Mouse (Mus musculus): Measurements from ENCODE around the gene Tmem120a. TPM values are rescaled to one million over a fixed set of nuclear protein-coding genes. Genes with fewer than 3 reads are reported as not detected.
A peak's percentile ranks its signal among the peaks of the same experiment; 100 is the strongest.

Gene Tmem120a
- polyA plus RNA-seq, 1 experiment from 2014 or later: 62.5 TPM

GRCm38 (mm10) chr5:135728361-135728760 is 15.9 kb downstream of the Tmem120a start:
- Histone ChIP-seq H3K27me3 (ENCODE audit: low read depth, poor library complexity, severe bottlenecking) (no peaks in the 10 kb centered on the region), H3K9me3 (replicated peaks) (no peaks in the 10 kb centered on the region), H3K36me3 (peaks cover 68% of the 10 kb centered on the region), H3K4me3 (no peak overlapping the region), H3K27ac (0 out of 2 replicates have a peak overlapping the region, but pooled peaks have one; percentile 20), H3K4me1 (peaks cover 49% of the 10 kb centered on the region)
- DNase-seq (ENCODE audit: low spot score): no peak
- 95% methylated on average over 13 of the region's 13 CpGs for WGBS

- Histone ChIP-seq H3K4me1 (peaks cover 54% of the 10 kb centered on the region), H3K4me3 (no peak overlapping the region), H3K36me3 (peaks cover 63% of the 10 kb centered on the region), H3K27me3 (ENCODE audit: low read depth, poor library complexity, severe bottlenecking) (no peaks in the 10 kb centered on the region), H3K9me3 (replicated peaks) (no peaks in the 10 kb centered on the region), H3K27ac (peak overlapping the region; percentile 94; the same call in 1 of the 2 replicates)
- DNase-seq (ENCODE audit: low spot score): no peak
- 93% methylated on average over 9 of the region's 9 CpGs for WGBS
These were observed 16.4 kb downstream of the Tmem120a start for GRCm38 (mm10) chr5:135727871-135728270.

- DNase-seq (ENCODE audit: low spot score): no peak
- H3K9me3 ChIP-seq (replicated peaks): no peaks in the 10 kb centered on the region
- 79% methylated on average over 2 of the region's 2 CpGs for WGBS
- peaks cover 64% of the 10 kb centered on the region for H3K4me1 ChIP-seq
- H3K36me3 ChIP-seq: peaks cover 55% of the 10 kb centered on the region
- H3K4me3 ChIP-seq: peak overlapping the region; percentile 55
- no peaks in the 10 kb centered on the region for H3K27me3 ChIP-seq (ENCODE audit: low read depth, poor library complexity, severe bottlenecking)
- H3K27ac ChIP-seq: peak overlapping the region; percentile 94
These were observed 17.5 kb downstream of the Tmem120a start for GRCm38 (mm10) chr5:135726641-135727346.

- Histone ChIP-seq H3K27ac (peak overlapping the region; percentile 94), H3K36me3 (peaks cover 49% of the 10 kb centered on the region), H3K4me3 (peak overlapping the region; percentile 55), H3K27me3 (ENCODE audit: low read depth, poor library complexity, severe bottlenecking) (no peaks in the 10 kb centered on the region), H3K4me1 (peaks cover 64% of the 10 kb centered on the region), H3K9me3 (replicated peaks) (no peaks in the 10 kb centered on the region)
- DNase-seq (ENCODE audit: low spot score): no peak
- 24% methylated on average over 6 of the region's 6 CpGs for WGBS
These were observed 18.3 kb downstream of the Tmem120a start for GRCm38 (mm10) chr5:135725991-135726390.

GRCm38 (mm10) chr5:135725391-135725841 is 18.8 kb downstream of the Tmem120a start:
- Histone ChIP-seq H3K27ac (peak overlapping the region; percentile 94), H3K27me3 (ENCODE audit: low read depth, poor library complexity, severe bottlenecking) (no peaks in the 10 kb centered on the region), H3K36me3 (peaks cover 46% of the 10 kb centered on the region), H3K4me3 (peak overlapping the region; percentile 55), H3K9me3 (replicated peaks) (no peaks in the 10 kb centered on the region), H3K4me1 (peaks cover 65% of the 10 kb centered on the region)
- DNase-seq (ENCODE audit: low spot score): peak; percentile 82
- 2% methylated on average over 8 of the region's 8 CpGs for WGBS

- Histone ChIP-seq H3K36me3 (peaks cover 46% of the 10 kb centered on the region), H3K4me3 (peak overlapping the region; percentile 55), H3K9me3 (replicated peaks) (no peaks in the 10 kb centered on the region), H3K27me3 (ENCODE audit: low read depth, poor library complexity, severe bottlenecking) (no peaks in the 10 kb centered on the region), H3K27ac (peak overlapping the region; percentile 94), H3K4me1 (peaks cover 67% of the 10 kb centered on the region)
- WGBS: 3% methylated on average over 9 of the region's 9 CpGs
- peak; percentile 84 for DNase-seq (ENCODE audit: low spot score)
These were observed 19.5 kb downstream of the Tmem120a start for GRCm38 (mm10) chr5:135724536-135725322.

- no peak overlapping the region for H3K4me3 ChIP-seq
- H3K9me3 ChIP-seq (replicated peaks): no peaks in the 10 kb centered on the region
- WGBS: 60% methylated on average over 3 of the region's 3 CpGs
- H3K27ac ChIP-seq: peak overlapping the region; percentile 94
- H3K36me3 ChIP-seq: peaks cover 44% of the 10 kb centered on the region
- peaks cover 66% of the 10 kb centered on the region for H3K4me1 ChIP-seq
- no peak for DNase-seq (ENCODE audit: low spot score)
- H3K27me3 ChIP-seq (ENCODE audit: low read depth, poor library complexity, severe bottlenecking): no peaks in the 10 kb centered on the region
These were observed 21.0 kb downstream of the Tmem120a start for GRCm38 (mm10) chr5:135723165-135723751.

GRCm38 (mm10) chr5:135722121-135722520 is 22.1 kb downstream of the Tmem120a start:
- WGBS: 93% methylated on average over 11 of the region's 11 CpGs
- Histone ChIP-seq H3K36me3 (peaks cover 45% of the 10 kb centered on the region), H3K27ac (no peak overlapping the region; the same call in 1 of the 2 replicates), H3K4me3 (no peak overlapping the region), H3K4me1 (peaks cover 55% of the 10 kb centered on the region), H3K27me3 (ENCODE audit: low read depth, poor library complexity, severe bottlenecking) (no peaks in the 10 kb centered on the region), H3K9me3 (replicated peaks) (no peaks in the 10 kb centered on the region)
- no peak for DNase-seq (ENCODE audit: low spot score)

- no peak overlapping the region for H3K4me3 ChIP-seq
- WGBS: 90% methylated on average over 8 of the region's 8 CpGs
- no peak for DNase-seq (ENCODE audit: low spot score)
- H3K27me3 ChIP-seq (ENCODE audit: low read depth, poor library complexity, severe bottlenecking): no peaks in the 10 kb centered on the region
- no peak overlapping the region for H3K27ac ChIP-seq
- peaks cover 50% of the 10 kb centered on the region for H3K36me3 ChIP-seq
- H3K9me3 ChIP-seq (replicated peaks): no peaks in the 10 kb centered on the region
- peaks cover 45% of the 10 kb centered on the region for H3K4me1 ChIP-seq
These were observed 23.2 kb downstream of the Tmem120a start for GRCm38 (mm10) chr5:135721076-135721475.

- Histone ChIP-seq H3K27me3 (ENCODE audit: low read depth, poor library complexity, severe bottlenecking) (no peaks in the 10 kb centered on the region), H3K9me3 (replicated peaks) (no peaks in the 10 kb centered on the region), H3K4me3 (no peak overlapping the region), H3K4me1 (peaks cover 35% of the 10 kb centered on the region), H3K27ac (no peak overlapping the region), H3K36me3 (peaks cover 59% of the 10 kb centered on the region)
- 93% methylated on average over 3 of the region's 3 CpGs for WGBS
- DNase-seq (ENCODE audit: low spot score): no peak
These were observed 24.1 kb downstream of the Tmem120a start for GRCm38 (mm10) chr5:135720121-135720520.

- 82% methylated on average over 10 of the region's 10 CpGs for WGBS
- peaks cover 30% of the 10 kb centered on the region for H3K4me1 ChIP-seq
- H3K4me3 ChIP-seq: no peak overlapping the region
- H3K27me3 ChIP-seq (ENCODE audit: low read depth, poor library complexity, severe bottlenecking): no peaks in the 10 kb centered on the region
- H3K36me3 ChIP-seq: peaks cover 59% of the 10 kb centered on the region
- no peak for DNase-seq (ENCODE audit: low spot score)
- no peak overlapping the region for H3K27ac ChIP-seq
- H3K9me3 ChIP-seq (replicated peaks): no peaks in the 10 kb centered on the region
These were observed 24.6 kb downstream of the Tmem120a start for GRCm38 (mm10) chr5:135719586-135720120.

GRCm38 (mm10) chr5:135715624-135716023 is 28.6 kb downstream of the Tmem120a start:
- no peak for DNase-seq (ENCODE audit: low spot score)
- H3K27ac ChIP-seq: no peak overlapping the region
- no peak overlapping the region for H3K4me3 ChIP-seq
- no peaks in the 10 kb centered on the region for H3K9me3 ChIP-seq (replicated peaks)
- peaks cover 64% of the 10 kb centered on the region for H3K36me3 ChIP-seq
- H3K4me1 ChIP-seq: peaks cover 18% of the 10 kb centered on the region
- 64% methylated on average over 10 of the region's 10 CpGs for WGBS
- H3K27me3 ChIP-seq (ENCODE audit: low read depth, poor library complexity, severe bottlenecking): no peaks in the 10 kb centered on the region

Data from limb, embryonic 10.5 days (tissue).